ENCODE assay signal across 8 mouse cellular contexts in genomic region chr9:108949231-108949966, GRCm38 (mm10). TPM values are rescaled to one million over a fixed set of nuclear protein-coding genes. Genes with fewer than 3 reads are reported as not detected.
DNase-seq lines count a peak whose midpoint lies in the region; ATAC-seq lines count a peak whose summit lies in the region.

No protein-coding gene starts in this region.

- H3K9ac ChIP-seq in heart, embryonic 14.5 days (ENCODE audit: low read length), result no peak overlapping the region; the same call in 1 of the 2 replicates
- 0 out of 2 replicates have a peak overlapping the region, but pooled peaks have one; percentile 37 for H3K9ac ChIP-seq in limb, embryonic 12.5 days (replicated peaks)

- no peaks in the 10 kb centered on the region for H3K9me3 ChIP-seq in heart, embryonic 14.5 days (ENCODE audit: control insufficient read depth, low read length)
- H3K9me3 ChIP-seq in limb, embryonic 12.5 days, result no peaks in the 10 kb centered on the region

- peaks cover 15% of the 10 kb centered on the region for H3K27me3 ChIP-seq in heart, embryonic 14.5 days (ENCODE audit: control insufficient read depth, insufficient read depth, low read length)
- H3K27me3 ChIP-seq in limb, embryonic 12.5 days, result peaks cover 22% of the 10 kb centered on the region

- DNase-seq in adrenal gland, postnatal 14 days, result peak; percentile 42
- DNase-seq in adrenal gland, adult 8-10 months, result no peak
- DNase-seq in embryo, embryonic 10.5 days (ENCODE audit: low spot score), result peak; percentile 50
- no peak for DNase-seq in thymus, postnatal 4 days
- DNase-seq in thymus, postnatal 25 days, result no peak

- peak overlapping the region; percentile 15 to 69; a peak in 3 of 4 replicates for H3K27ac ChIP-seq in heart, embryonic 14.5 days (replicated peaks in 1 of 2; ENCODE audit: control insufficient read depth in 1 of 2, insufficient read depth in 1 of 2, low read depth in 2 of 2, low read length in 2 of 2)
- peak overlapping the region; percentile 93 for H3K27ac ChIP-seq in limb, embryonic 12.5 days

- H3K36me3 ChIP-seq in heart, embryonic 14.5 days (ENCODE audit: control insufficient read depth, insufficient read depth, low read length), result peaks cover 65% of the 10 kb centered on the region
- H3K36me3 ChIP-seq in limb, embryonic 12.5 days, result peaks cover 68% of the 10 kb centered on the region

- no peak overlapping the region for H3K4me2 ChIP-seq in heart, embryonic 14.5 days (ENCODE audit: low read length)
- H3K4me2 ChIP-seq in limb, embryonic 12.5 days, result peak overlapping the region; percentile 29

- H3K4me1 ChIP-seq in heart, embryonic 14.5 days (ENCODE audit: control insufficient read depth in 2 of 2, insufficient read depth in 2 of 2, low read length in 2 of 2), result peaks cover 14 to 34% of the 10 kb centered on the region in 2 experiments; a peak in 3 of 4 replicates
- H3K4me1 ChIP-seq in limb, embryonic 12.5 days (replicated peaks), result peaks cover 42% of the 10 kb centered on the region

- WGBS in heart, embryonic 14.5 days, result 57% methylated on average over 13 of the region's 13 CpGs
- 31% methylated on average over 13 of the region's 13 CpGs for WGBS in limb, embryonic 12.5 days

- H3K4me3 ChIP-seq in heart, embryonic 14.5 days (ENCODE audit: control insufficient read depth in 1 of 2, insufficient read depth in 1 of 2, low read depth in 1 of 2, low read length in 2 of 2), result no peak overlapping the region
- no peak overlapping the region for H3K4me3 ChIP-seq in limb, embryonic 12.5 days (replicated peaks)

- no peak for ATAC-seq in heart, embryonic 14.5 days (ENCODE audit: insufficient number of reproducible peaks, insufficient read depth, low FRiP score, low read depth)
- ATAC-seq in limb, embryonic 12.5 days (ENCODE audit: insufficient number of reproducible peaks, insufficient read depth, low FRiP score, low TSS enrichment, low read depth), result peak; percentile 69; the same call in 1 of the 2 replicates
- ATAC-seq in monocyte, adult 5-6 weeks (replicated peaks; ENCODE audit: insufficient number of reproducible peaks, low FRiP score, low TSS enrichment, poor library complexity, severe bottlenecking), result no peak

RNA-seq across cellular contexts. Expression of gene Col7a1, which starts 4.0 kb away (rescaled TPM):
- total RNA-seq in adrenal gland, postnatal 14 days (2021), result 6.0 and 8.5 TPM in 2 replicates
- 10 to 100 TPM in 1 of 4 experiments, 1 to 10 TPM in 3; 2.6 to 12.4 (median 6.9) TPM for total RNA-seq in adrenal gland, adult 8-10 months (2022)
- 0.47 and 0.72 TPM in 2 replicates for polyA plus RNA-seq in heart, embryonic 14.5 days (2014; fragmentation: Nextera tagmentation; extraction: Ambion mirVana)
- 8.0 TPM in 2 replicates for polyA plus RNA-seq in limb, embryonic 12.5 days (2016; fragmentation: Nextera tagmentation; extraction: Ambion mirVana)
- 0.19 to 1.2 TPM (median 0.43 TPM) in 3 replicates for total RNA-seq in monocyte, adult 5-6 weeks (2017)

RNA-seq across cellular contexts. Expression of gene Uqcrc1, which starts 13.0 kb away (rescaled TPM):
- total RNA-seq in adrenal gland, postnatal 14 days (2021), result 1,224 and 1,334 TPM in 2 replicates
- 100 to 1,000 TPM; 381 to 565 (median 479) TPM for total RNA-seq in adrenal gland, adult 8-10 months (2022)
- 952 and 972 TPM in 2 replicates for polyA plus RNA-seq in heart, embryonic 14.5 days (2014; fragmentation: Nextera tagmentation; extraction: Ambion mirVana)
- polyA plus RNA-seq in limb, embryonic 12.5 days (2016; fragmentation: Nextera tagmentation; extraction: Ambion mirVana), result 439 and 444 TPM in 2 replicates
- total RNA-seq in monocyte, adult 5-6 weeks (2017), result 130 to 173 TPM (median 135 TPM) in 3 replicates

RNA-seq across cellular contexts. Expression of gene Tmem89, which starts 35.0 kb away (rescaled TPM):
- not detected in 2 replicates for total RNA-seq in adrenal gland, postnatal 14 days (2021)
- under 1 TPM in 1 of 4 experiments, not detected in 3; 0.59 TPM for total RNA-seq in adrenal gland, adult 8-10 months (2022)
- polyA plus RNA-seq in heart, embryonic 14.5 days (2014; fragmentation: Nextera tagmentation; extraction: Ambion mirVana), result not detected in 2 replicates
- polyA plus RNA-seq in limb, embryonic 12.5 days (2016; fragmentation: Nextera tagmentation; extraction: Ambion mirVana), result not detected in 2 replicates
- total RNA-seq in monocyte, adult 5-6 weeks (2017), result not detected in 3 replicates

RNA-seq across cellular contexts. Expression of gene Ucn2, which starts 36.4 kb away (rescaled TPM):
- 0.53 and 0.89 TPM in 2 replicates for total RNA-seq in adrenal gland, postnatal 14 days (2021)
- total RNA-seq in adrenal gland, adult 8-10 months (2022), result 1 to 10 TPM in 1 of 4 experiments, under 1 TPM in 3; 0.31 to 1.0 (median 0.45) TPM
- not detected in 2 replicates for polyA plus RNA-seq in heart, embryonic 14.5 days (2014; fragmentation: Nextera tagmentation; extraction: Ambion mirVana)
- polyA plus RNA-seq in limb, embryonic 12.5 days (2016; fragmentation: Nextera tagmentation; extraction: Ambion mirVana), result 0.37 TPM in 1 of 2 replicates, not detected in the other
- total RNA-seq in monocyte, adult 5-6 weeks (2017), result not detected in 3 replicates

RNA-seq across cellular contexts. Expression of gene Pfkfb4, which starts 42.2 kb away (rescaled TPM):
- 5.0 and 5.7 TPM in 2 replicates for total RNA-seq in adrenal gland, postnatal 14 days (2021)
- total RNA-seq in adrenal gland, adult 8-10 months (2022), result 10 to 100 TPM in 2 of 4 experiments, 1 to 10 TPM in 2; 6.2 to 21.6 (median 12.0) TPM
- polyA plus RNA-seq in heart, embryonic 14.5 days (2014; fragmentation: Nextera tagmentation; extraction: Ambion mirVana), result 2.9 and 3.2 TPM in 2 replicates
- 13.4 and 16.3 TPM in 2 replicates for polyA plus RNA-seq in limb, embryonic 12.5 days (2016; fragmentation: Nextera tagmentation; extraction: Ambion mirVana)
- total RNA-seq in monocyte, adult 5-6 weeks (2017), result 48.6 to 70.1 TPM (median 67.8 TPM) in 3 replicates

Comparison
In these comparisons a context has a peak if more than half of its experiments do, and no peak if none do; other contexts are left out.
1. DNase-seq: peak in adrenal gland, postnatal 14 days (single experiment) and embryo, embryonic 10.5 days (single experiment); none in adrenal gland, adult 8-10 months (single experiment), thymus, postnatal 4 days (single experiment) and thymus, postnatal 25 days (single experiment).